Comparison of ENCODE assay signal across 13 mouse cellular contexts in genomic region chr12:100439145-100439755, GRCm38 (mm10).
DNase-seq lines count a peak whose midpoint lies in the region; ATAC-seq and TF ChIP-seq lines count a peak whose summit lies in the region.
"Had no signal": no experiment of that assay in that cellular context is flagged by ENCODE, and none has a peak within 500 bp of the region (broad histone marks: within the 10 kb centered on the region; RNA-seq: fewer than 3 reads in every experiment).

No protein-coding gene starts in this region.

- 70% methylated on average over 4 of the region's 4 CpGs for WGBS in embryonic facial prominence, embryonic 14.5 days
- WGBS in intestine, postnatal 0 days = 43% methylated on average over 4 of the region's 4 CpGs
- WGBS in liver, embryonic 16.5 days (ENCODE audit: insufficient replicate concordance) = 53% methylated on average over 4 of the region's 4 CpGs

- ATAC-seq in embryonic facial prominence, embryonic 14.5 days (ENCODE audit: low read depth) = no peak
- no peak for ATAC-seq in intestine, postnatal 0 days
- peak; percentile 56 for ATAC-seq in liver, embryonic 16.5 days (ENCODE audit: low read depth)
- ATAC-seq: activated CD4-positive, CD25-positive, alpha-beta regulatory T cell, adult 4 months; forebrain, embryonic 16.5 days had no signal

- DNase-seq in left cerebral cortex, adult 2 months (ENCODE audit: extremely low spot score in 1 of 2, low spot score in 2 of 2) = no peak
- DNase-seq in left cerebral cortex, postnatal 25 days (ENCODE audit: low spot score in 2 of 2) = no peak
- no peak for DNase-seq in embryonic facial prominence, embryonic 14.5 days (ENCODE audit: low spot score)
- DNase-seq in adrenal gland, postnatal 4 days (ENCODE audit: low spot score in 2 of 2) = no peak
- DNase-seq in thymus, postnatal 0 days (ENCODE audit: low spot score) = no peak
- DNase-seq: embryo, embryonic 11 days; liver, embryonic 13.5 days; thymus, postnatal 25 days had no signal

- H3K36me3 ChIP-seq in embryonic facial prominence, embryonic 14.5 days (ENCODE audit: control insufficient read depth, insufficient read depth, low read length) = 0 out of 2 replicates have a peak, but pooled peaks cover 6% of the 10 kb centered on the region
- 0 out of 2 replicates have a peak, but pooled peaks cover 3% of the 10 kb centered on the region for H3K36me3 ChIP-seq in intestine, postnatal 0 days (ENCODE audit: control insufficient read depth, insufficient read depth)
- H3K36me3 ChIP-seq in liver, embryonic 16.5 days (ENCODE audit: control insufficient read depth, insufficient read depth) = no peaks in the 10 kb centered on the region
- H3K36me3 ChIP-seq: liver, embryonic 13.5 days had no signal

- H3K27ac ChIP-seq in left cerebral cortex, adult 2 months = peak overlapping the region; percentile 93
- 0 out of 2 replicates have a peak overlapping the region, but pooled peaks have one; percentile 21 for H3K27ac ChIP-seq in embryonic facial prominence, embryonic 14.5 days (replicated peaks; ENCODE audit: low read depth, low read length)
- H3K27ac ChIP-seq in intestine, postnatal 0 days (ENCODE audit: low read depth, low read length) = 0 out of 2 replicates have a peak overlapping the region, but pooled peaks have one; percentile 24
- H3K27ac ChIP-seq in liver, embryonic 16.5 days (ENCODE audit: low read length) = 0 out of 2 replicates have a peak overlapping the region, but pooled peaks have one; percentile 19
- H3K27ac ChIP-seq: hindbrain, embryonic 10.5 days; liver, embryonic 13.5 days had no signal

- H3K4me3 ChIP-seq in left cerebral cortex, adult 2 months = no peak overlapping the region
- H3K4me3 ChIP-seq in embryonic facial prominence, embryonic 14.5 days (ENCODE audit: low read depth, low read length) = no peak overlapping the region
- H3K4me3 ChIP-seq in intestine, postnatal 0 days (ENCODE audit: low read depth, low read length) = no peak overlapping the region
- H3K4me3 ChIP-seq in liver, embryonic 16.5 days (ENCODE audit: low read depth, low read length) = no peak overlapping the region
- H3K4me3 ChIP-seq: hindbrain, embryonic 10.5 days; liver, embryonic 13.5 days had no signal

- H3K4me2 ChIP-seq in embryonic facial prominence, embryonic 14.5 days (ENCODE audit: low read depth, low read length) = no peak overlapping the region
- H3K4me2 ChIP-seq in intestine, postnatal 0 days (replicated peaks; ENCODE audit: low read depth) = no peak overlapping the region
- H3K4me2 ChIP-seq in liver, embryonic 16.5 days (ENCODE audit: low read depth, low read length) = no peak overlapping the region
- H3K4me2 ChIP-seq: liver, embryonic 13.5 days had no signal

- TF ChIP-seq CTCF in left cerebral cortex, adult 2 months (IDR thresholded peaks at IDR 0.05) = no peak
- TF ChIP-seq CTCF in intestine, postnatal 0 days (IDR thresholded peaks at IDR 0.05; ENCODE audit: low read depth) = no peak

- H3K9me3 ChIP-seq in embryonic facial prominence, embryonic 14.5 days (ENCODE audit: control insufficient read depth, low read length) = no peaks in the 10 kb centered on the region
- H3K9me3 ChIP-seq in intestine, postnatal 0 days (ENCODE audit: control insufficient read depth) = no peaks in the 10 kb centered on the region
- no peaks in the 10 kb centered on the region for H3K9me3 ChIP-seq in liver, embryonic 16.5 days (replicated peaks; ENCODE audit: control insufficient read depth, low read length)
- H3K9me3 ChIP-seq: hindbrain, embryonic 10.5 days; liver, embryonic 13.5 days had no signal

- intact Hi-C loops in left cerebral cortex, adult 2 months (cut with DNase I) = loop anchor here (2.0 kb wide), 2 partner anchors 42 to 132 kb away; no protein-coding TSS in a partner anchor
- intact Hi-C loops in left cerebral cortex, postnatal 25 days (cut with DNase I) = no loop called here

- no peak overlapping the region for H3K9ac ChIP-seq in embryonic facial prominence, embryonic 14.5 days (ENCODE audit: low read depth, low read length)
- H3K9ac ChIP-seq in intestine, postnatal 0 days (ENCODE audit: low read depth, low read length) = no peak overlapping the region
- no peak overlapping the region for H3K9ac ChIP-seq in liver, embryonic 16.5 days (ENCODE audit: low read depth, low read length)
- H3K9ac ChIP-seq: liver, embryonic 13.5 days had no signal

- no peaks in the 10 kb centered on the region for H3K27me3 ChIP-seq in embryonic facial prominence, embryonic 14.5 days (replicated peaks; ENCODE audit: control insufficient read depth, insufficient read depth, low read length)
- H3K27me3 ChIP-seq in intestine, postnatal 0 days (replicated peaks; ENCODE audit: control insufficient read depth, insufficient read depth, low read length) = no peaks in the 10 kb centered on the region
- H3K27me3 ChIP-seq in liver, embryonic 16.5 days (ENCODE audit: control insufficient read depth, insufficient read depth, low read depth, low read length) = no peaks in the 10 kb centered on the region
- H3K27me3 ChIP-seq: liver, embryonic 13.5 days had no signal

- no peaks in the 10 kb centered on the region for H3K4me1 ChIP-seq in embryonic facial prominence, embryonic 14.5 days (ENCODE audit: control insufficient read depth, insufficient read depth, low read length)
- no peaks in the 10 kb centered on the region for H3K4me1 ChIP-seq in intestine, postnatal 0 days (replicated peaks; ENCODE audit: control insufficient read depth, insufficient read depth, low read length)
- H3K4me1 ChIP-seq in liver, embryonic 16.5 days (ENCODE audit: control insufficient read depth, low read depth, low read length) = no peaks in the 10 kb centered on the region
- H3K4me1 ChIP-seq: hindbrain, embryonic 10.5 days; liver, embryonic 13.5 days had no signal

Comparison
In these comparisons a context has a peak if more than half of its experiments do, and no peak if none do; other contexts are left out.
1. H3K27ac ChIP-seq: peak in every context shown above with its lines; median percentile 93 in left cerebral cortex, adult 2 months; 24 in intestine, postnatal 0 days; 21 in embryonic facial prominence, embryonic 14.5 days; 19 in liver, embryonic 16.5 days.